Mouse (Mus musculus): ENCODE data around the gene Rlf.
"Not testable (repeated sequence)": the region's sequence is repeated elsewhere in the genome, so short reads cannot be mapped to it uniquely, and the experiment has no call there.

Gene Rlf

DNA sequence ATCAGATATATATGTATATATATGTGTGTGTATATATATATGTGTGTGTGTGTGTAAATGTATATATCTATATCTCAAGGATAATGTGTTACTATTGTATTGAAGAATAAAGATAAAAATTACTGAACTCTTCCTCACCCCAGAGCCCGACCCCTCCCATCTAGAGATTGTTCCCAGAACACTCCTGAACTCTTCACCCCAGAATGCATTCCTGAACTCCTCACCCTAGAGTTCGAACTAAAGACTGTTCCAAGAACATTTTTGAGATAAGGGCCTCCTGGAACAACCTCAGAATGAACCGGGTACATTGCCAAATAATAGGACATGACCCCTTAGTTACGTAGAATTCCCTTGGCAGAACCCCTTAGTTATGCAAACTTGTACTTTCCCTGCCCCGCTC lies 48.2 kb downstream of the Rlf start:
- CTCF ChIA-PET = not testable (repeated sequence)

DNA sequence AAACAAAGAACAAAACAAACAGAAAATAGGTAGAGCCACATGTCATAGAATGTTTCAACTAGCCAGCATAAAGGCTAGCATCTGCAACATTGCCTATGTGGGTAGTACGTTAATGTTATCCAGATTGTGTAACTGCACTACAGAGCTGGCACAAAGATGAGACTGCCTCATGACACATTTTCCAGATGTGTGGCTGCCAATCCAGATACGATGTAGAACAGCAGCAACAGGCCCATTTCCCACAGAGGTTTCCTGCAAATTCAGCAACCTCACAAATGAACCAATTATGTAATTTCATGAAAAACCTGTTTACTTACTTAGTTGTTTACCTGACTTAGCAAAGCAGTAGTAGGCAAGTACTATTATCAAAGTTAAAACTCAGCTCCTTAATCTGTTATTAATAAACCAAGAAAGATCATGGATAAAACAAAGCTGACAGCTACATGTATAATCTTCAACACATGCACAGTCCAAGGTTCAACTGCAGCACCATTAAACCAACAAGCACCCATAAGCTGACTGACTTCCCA lies 51.3 kb downstream of the Rlf start:
- CTCF ChIA-PET = no interaction called here

DNA sequence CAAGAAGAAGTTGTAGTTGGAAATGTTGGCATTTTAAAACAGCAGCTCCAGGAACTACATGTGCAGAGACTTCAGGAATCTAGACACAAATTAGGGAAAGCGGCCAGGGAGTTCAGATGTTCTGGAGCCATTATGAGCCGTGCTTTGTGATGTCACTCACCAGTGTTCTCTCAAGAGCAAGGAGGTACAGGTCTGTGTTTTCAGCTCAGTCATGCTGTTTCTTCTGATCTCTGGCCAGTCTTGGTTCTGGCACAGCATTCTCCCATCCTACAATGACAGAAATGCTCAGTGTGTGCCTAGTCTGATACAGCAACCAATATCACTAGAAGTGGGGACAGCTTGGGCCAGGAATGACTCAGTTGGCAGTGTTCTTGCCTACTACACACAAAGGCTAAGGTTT lies 105.8 kb downstream of the Rlf start, which contains the start of gene Tmco2:
Gene Tmco2 (minus strand): TSS at position 101 of the 400 bp plus-strand sequence.
- CTCF ChIA-PET = no interaction called here

DNA sequence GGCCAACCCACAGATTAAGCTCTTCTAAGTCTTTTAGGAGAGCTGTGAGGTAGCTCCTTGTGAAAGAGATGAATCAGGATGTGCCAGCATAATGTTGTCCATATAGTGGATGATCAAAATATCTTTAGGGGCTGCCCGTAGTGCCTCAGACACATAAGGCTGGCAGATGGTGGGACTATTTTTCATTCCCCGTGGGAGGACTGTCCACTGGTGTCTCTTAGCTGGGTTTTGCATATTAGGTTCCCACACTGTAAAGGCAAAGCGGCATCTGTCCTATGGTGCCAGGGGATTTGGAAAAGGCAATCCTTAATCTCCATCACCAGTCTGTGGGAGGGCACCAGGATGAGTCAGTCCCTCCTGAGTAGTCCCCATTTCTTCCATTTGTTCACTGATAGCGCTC lies 111.6 kb downstream of the Rlf start:
- CTCF ChIA-PET = no interaction called here

DNA sequence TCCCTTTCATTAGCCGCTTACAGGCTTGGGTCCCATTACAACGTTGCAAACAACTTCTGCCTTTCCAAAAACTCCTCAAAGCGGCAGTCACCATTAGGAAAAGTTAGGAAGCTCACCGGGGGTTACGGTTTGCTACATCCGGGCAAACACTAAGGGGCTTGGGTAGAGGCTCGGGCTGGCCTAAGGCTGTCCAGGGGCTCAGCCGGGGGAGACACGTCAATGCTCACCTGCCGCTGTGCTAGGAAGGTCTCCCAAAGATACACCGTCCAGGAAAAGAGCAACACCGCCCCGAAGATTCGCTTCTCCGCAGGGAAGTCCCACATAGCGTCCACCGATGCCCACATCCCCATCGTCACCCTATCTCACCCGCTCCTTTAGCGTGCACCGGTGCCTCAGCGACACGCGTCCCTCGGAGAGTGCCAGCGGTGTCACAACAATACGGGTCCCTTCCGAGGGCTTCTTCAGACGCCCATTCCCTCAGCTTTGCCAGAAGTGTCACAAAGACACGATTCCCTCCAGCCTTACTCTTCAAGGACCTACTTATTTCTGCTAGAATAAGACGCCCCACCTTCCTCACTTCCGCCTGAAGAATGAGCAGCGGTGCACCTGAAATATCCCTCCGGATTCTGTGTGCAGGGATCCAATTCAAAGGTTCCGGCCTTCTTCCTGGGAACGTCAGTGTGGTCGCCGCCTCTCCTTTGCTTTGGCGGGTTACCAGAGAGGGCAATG lies 117.1 kb downstream of the Rlf start, which contains the start of gene Zmpste24:
Gene Zmpste24 (minus strand): TSS at position 592 of the 729 bp plus-strand sequence.
- CTCF ChIA-PET = no interaction called here
